Mouse (Mus musculus) C2C12 (cell line): ENCODE results near the gene Kidins220.

Experiments used
- CEBPB ChIP-seq: IDR thresholded peaks from one replicate; pipeline ENCODE4 v1.6.1; 2011; ENCODE audit warnings: low read depth, mild to moderate bottlenecking, control low read depth, moderate library complexity
- CTCF ChIP-seq: IDR thresholded peaks from one replicate; pipeline ENCODE4 v1.5.1; 2011; ENCODE audit not compliant: control insufficient read depth, insufficient read depth, insufficient read length
- FOSL1 ChIP-seq: IDR thresholded peaks from one replicate; pipeline ENCODE4 v1.8.0; 2011; ENCODE audit warnings: mild to moderate bottlenecking, low read length; ENCODE audit not compliant: poor library complexity, insufficient read depth, severe bottlenecking
- MAX ChIP-seq: IDR thresholded peaks from one replicate; pipeline ENCODE4 v1.6.1; 2011; ENCODE audit warnings: mild to moderate bottlenecking, control low read depth
- MYOD1 ChIP-seq: IDR thresholded peaks from one replicate; pipeline ENCODE4 v1.6.1; 2011; ENCODE audit warnings: low read depth; ENCODE audit not compliant: control insufficient read depth, insufficient read length
- MYOG ChIP-seq: IDR thresholded peaks from one replicate; pipeline ENCODE4 v1.6.1; 2011; ENCODE audit not compliant: control insufficient read depth, insufficient read length; ENCODE audit errors: extremely low read depth
- USF1 ChIP-seq: IDR thresholded peaks from one replicate; pipeline ENCODE4 v1.6.1; 2011; ENCODE audit warnings: low read depth, mild to moderate bottlenecking, control low read depth, moderate library complexity

DNA sequence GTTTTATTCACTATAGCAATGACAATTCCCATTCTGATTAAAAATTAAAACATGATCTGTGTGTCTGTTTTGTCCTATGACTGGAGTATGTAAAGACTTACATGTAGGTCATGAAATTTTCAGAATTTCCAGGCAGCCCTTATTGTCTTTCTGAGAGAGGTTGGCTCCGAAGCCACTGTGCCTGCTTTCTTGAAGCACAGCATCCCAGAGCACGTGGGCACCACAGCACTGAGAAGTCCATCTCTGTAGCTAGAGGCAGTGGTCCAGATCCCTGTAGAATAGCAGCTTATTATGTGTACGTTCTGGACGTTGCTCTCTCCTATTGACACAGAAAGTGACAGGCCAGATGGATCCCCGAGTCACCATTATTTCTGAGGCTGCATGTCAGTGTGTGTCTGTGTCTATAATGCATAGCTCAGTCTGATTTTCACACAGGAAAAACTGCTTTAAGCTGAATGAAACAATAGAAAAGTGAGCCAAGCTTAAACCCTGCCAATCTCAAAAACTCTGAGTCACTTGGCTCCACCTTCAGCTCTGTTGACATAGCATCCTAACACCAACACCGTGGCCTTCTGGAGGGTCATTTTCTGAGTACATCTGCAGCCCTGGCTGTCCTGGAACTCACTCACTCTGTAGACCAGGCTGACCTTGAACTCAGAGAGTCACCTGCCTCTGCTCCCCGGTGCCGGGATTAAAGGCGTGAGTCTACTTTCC is 84.9 kb downstream of the Kidins220 start:
- TF ChIP-seq MYOD1 (no peak), USF1 (no peak), CTCF (no peak), MYOG (no peak), MAX (no peak), CEBPB (no peak), FOSL1 (no peak)
